Mouse (Mus musculus) erythroblast, embryonic 14.5 days (primary cell): Measurements from ENCODE around the gene Bcr.

ENCODE experiments used
- GATA1 ChIP-seq: IDR thresholded peaks from 2 replicates; pipeline ENCODE4 v1.6.1; 2012; ENCODE audit warnings: low read length, inconsistent platforms, mixed read lengths
- TAL1 ChIP-seq: IDR thresholded peaks from 3 replicates; pipeline ENCODE4 v1.6.1; 2012; ENCODE audit warnings: low read length, inconsistent platforms, mixed read lengths

- TF ChIP-seq GATA1 (no peak), TAL1 (no peak)
Observed at GRCm38 (mm10) chr10:75056255-75056654, 4.1 kb upstream of the Bcr start.
